Mouse (Mus musculus): ENCODE data around the gene Nat10.

GRCm38 (mm10) chr2:103728027-103728540 is 33.0 kb downstream of the Nat10 start:
- TF ChIP-seq CTCF (IDR thresholded peaks at IDR 0.05; ENCODE audit: low read depth) = no peak
- TF ChIP-seq EP300 (optimal IDR thresholded peaks at IDR 0.05) = no peak
